Comparison of ENCODE assay signal across 1 mouse cellular context in the genomic region with DNA sequence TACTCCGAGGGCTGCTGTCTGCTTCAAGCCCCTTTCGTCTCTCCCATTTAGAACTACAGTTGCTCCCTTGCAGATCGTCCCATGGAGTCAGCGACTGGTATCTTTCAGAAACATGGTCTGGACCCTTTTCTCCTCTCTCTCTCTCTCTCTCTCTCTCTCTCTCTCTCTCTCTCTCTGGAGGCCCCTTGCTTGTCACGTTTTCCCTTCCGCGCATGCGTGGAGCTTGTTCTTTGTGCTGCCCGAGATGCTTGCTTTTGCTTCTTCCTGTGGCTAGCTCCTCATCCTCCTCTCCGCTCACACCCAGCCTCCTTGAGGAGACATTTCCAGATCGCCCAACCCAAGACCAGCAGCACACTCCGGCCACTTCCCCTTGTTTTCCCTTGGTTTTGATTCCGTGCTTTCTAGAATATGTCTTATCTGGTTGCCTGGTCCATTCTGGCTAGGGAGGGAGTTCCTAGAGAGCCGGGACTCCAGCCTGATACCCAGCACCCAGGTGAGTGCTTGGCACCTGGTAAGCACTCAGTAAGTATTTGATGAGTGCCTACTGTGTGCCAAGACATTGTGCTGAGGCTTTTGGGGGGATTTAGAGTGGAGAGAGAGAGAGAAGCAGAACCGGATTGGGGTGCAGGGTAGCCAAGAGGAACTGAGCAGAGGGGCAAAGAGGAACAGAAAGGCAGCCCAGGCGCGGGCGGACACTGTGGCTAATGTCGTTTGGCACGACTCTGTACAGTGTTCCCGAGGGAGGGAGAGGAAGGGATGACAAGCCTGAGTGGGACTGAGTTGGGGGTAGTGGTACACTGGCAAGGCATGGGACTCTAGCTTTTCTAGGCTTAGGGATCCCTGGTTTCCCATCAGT.
A peak's percentile ranks its signal among the peaks of the same experiment; 100 is the strongest.
TF ChIP-seq lines count a peak whose summit lies in the region.

No protein-coding gene starts in this region.

TF ChIP-seq in CH12.LX, 34 proteins besides CTCF, POLR2A, EP300 and RAD21:
- TF ChIP-seq TBP (conservative IDR thresholded peaks at IDR 0.05; ENCODE audit: low read depth, low read length) (no peak), BHLHE40 (IDR thresholded peaks at IDR 0.05; ENCODE audit: low read depth, low read length) (peak; percentile 71), MYC (IDR thresholded peaks at IDR 0.05; ENCODE audit: low read depth, low read length) (no peak), KAT2A (IDR thresholded peaks at IDR 0.05; ENCODE audit: insufficient replicate concordance, low read length) (no peak), USF1 (IDR thresholded peaks at IDR 0.05; ENCODE audit: low read depth, low read length) (no peak), ZKSCAN1 (IDR thresholded peaks at IDR 0.05; ENCODE audit: borderline replicate concordance, low read depth, low read length) (peak; percentile 38; the same call in 1 of the 2 replicates), IRF4 (IDR thresholded peaks at IDR 0.05; ENCODE audit: low read depth, low read length) (peak; percentile 81), POLR2AphosphoS2 (IDR thresholded peaks at IDR 0.05; ENCODE audit: low read depth, low read length) (no peak), ELF1 (IDR thresholded peaks at IDR 0.05; ENCODE audit: low read depth, low read length) (no peak), PAX5 (IDR thresholded peaks at IDR 0.05; ENCODE audit: low read length) (no peak), NRF1 (IDR thresholded peaks at IDR 0.05; ENCODE audit: low read depth, low read length) (peak; percentile 77), E2F4 (IDR thresholded peaks at IDR 0.05; ENCODE audit: insufficient replicate concordance, low read depth, low read length) (no peak), ZMIZ1 (IDR thresholded peaks at IDR 0.05; ENCODE audit: low read depth, low read length) (no peak), USF2 (conservative IDR thresholded peaks at IDR 0.05; ENCODE audit: low read depth, low read length) (no peak), TCF12 (IDR thresholded peaks at IDR 0.05; ENCODE audit: low read depth, low read length) (no peak), MAFK (IDR thresholded peaks at IDR 0.05; ENCODE audit: insufficient replicate concordance, low read length) (no peak), ZC3H11A (IDR thresholded peaks at IDR 0.05; ENCODE audit: low read depth, low read length) (no peak), CHD1 (IDR thresholded peaks at IDR 0.05; ENCODE audit: low read depth, low read length) (no peak), JUND (conservative IDR thresholded peaks at IDR 0.05; ENCODE audit: low read depth, low read length) (no peak), UBTF (IDR thresholded peaks at IDR 0.05; ENCODE audit: low read depth, low read length) (no peak)
